ENCODE assay signal across 16 mouse cellular contexts in the genomic region with DNA sequence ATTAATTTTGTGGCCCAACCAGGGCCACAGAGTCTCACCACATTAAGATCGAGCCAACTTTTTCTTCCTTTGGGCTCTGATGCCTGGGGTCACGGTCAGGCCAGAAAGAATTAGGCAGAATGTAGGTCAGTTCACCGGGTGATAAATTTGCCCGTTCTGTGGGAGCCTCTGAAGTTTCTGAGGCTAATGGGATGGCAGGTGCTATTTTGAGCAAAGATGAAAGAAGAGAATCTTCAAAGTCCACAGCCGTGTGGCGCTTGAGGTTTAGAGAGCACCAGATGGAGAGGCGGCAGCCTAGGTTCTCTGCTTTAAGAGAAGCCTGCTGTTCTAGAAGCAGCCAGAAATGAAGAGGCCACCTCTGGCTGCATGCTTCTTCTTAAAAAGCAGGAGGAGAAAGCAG. TPM values are rescaled to one million over a fixed set of nuclear protein-coding genes. Genes with fewer than 3 reads are reported as not detected.
DNase-seq lines count a peak whose midpoint lies in the region; TF ChIP-seq lines count a peak whose summit lies in the region.
"Had no signal": no experiment of that assay in that cellular context is flagged by ENCODE, and none has a peak within 500 bp of the region (broad histone marks: within the 10 kb centered on the region; RNA-seq: fewer than 3 reads in every experiment).

No protein-coding gene starts in this region.

- no peaks in the 10 kb centered on the region for H3K27me3 ChIP-seq in heart, adult 2 months (ENCODE audit: control insufficient read depth, insufficient read depth, low read length)
- H3K27me3 ChIP-seq: hindbrain, embryonic 13.5 days; limb, embryonic 15.5 days; lung, embryonic 15.5 days had no signal

- H3K27ac ChIP-seq in heart, adult 2 months = no peak overlapping the region
- H3K27ac ChIP-seq: hindbrain, embryonic 13.5 days; limb, embryonic 15.5 days; lung, embryonic 15.5 days had no signal

- H3K79me2 ChIP-seq in heart, adult 2 months (replicated peaks; ENCODE audit: control insufficient read depth, insufficient read depth, low read length) = no peaks in the 10 kb centered on the region

- no peaks in the 10 kb centered on the region for H3K36me3 ChIP-seq in heart, adult 2 months (ENCODE audit: control insufficient read depth, insufficient read depth, low read length)
- H3K36me3 ChIP-seq: G1E; hindbrain, embryonic 13.5 days; limb, embryonic 15.5 days; lung, embryonic 15.5 days had no signal

- H3K4me1 ChIP-seq in heart, adult 2 months (ENCODE audit: control insufficient read depth, insufficient read depth, low read length) = peaks cover 2% of the 10 kb centered on the region
- H3K4me1 ChIP-seq: hindbrain, embryonic 13.5 days; lung, embryonic 15.5 days; megakaryocyte, embryonic 14.5 days had no signal

- no peak overlapping the region for H3K4me3 ChIP-seq in heart, adult 2 months
- H3K4me3 ChIP-seq: hindbrain, embryonic 13.5 days; limb, embryonic 15.5 days; lung, embryonic 15.5 days; megakaryocyte, embryonic 14.5 days; myocyte had no signal

- no peak for TF ChIP-seq EP300 in heart, adult 2 months (IDR thresholded peaks at IDR 0.05; ENCODE audit: insufficient read depth, low read depth, low read length)

- no peak for TF ChIP-seq POLR2A in heart, adult 2 months (IDR thresholded peaks at IDR 0.05; ENCODE audit: insufficient read depth, low read depth, low read length)

- peak; percentile 75 for DNase-seq in adrenal gland, adult 2 months
- DNase-seq in adrenal gland, postnatal 25 days = no peak
- peak; percentile 80 for DNase-seq in Muller cell, postnatal 12 days (ENCODE audit: inconsistent ontology term)
- peak; percentile 26 for DNase-seq in embryo, embryonic 9.5 days (ENCODE audit: extremely low spot score)
- peak; percentile 76 for DNase-seq in thymus, postnatal 0 days (ENCODE audit: low spot score)
- no peak for DNase-seq in heart, adult 2 months
- DNase-seq in kidney, postnatal 10 days = no peak
- DNase-seq in liver = no peak
- DNase-seq: cerebellum, adult 8-10 months; gastrocnemius, postnatal 36 days had no signal

- WGBS in heart, adult 2 months = 71% methylated on average over 7 of the region's 7 CpGs

- no peak overlapping the region for H3K9ac ChIP-seq in heart, adult 2 months (ENCODE audit: low read depth, low read length)
- H3K9ac ChIP-seq: hindbrain, embryonic 13.5 days; limb, embryonic 15.5 days; lung, embryonic 15.5 days had no signal

- intact Hi-C loops in heart, adult 2 months (cut with DNase I) = no loop called here

- no peak for TF ChIP-seq CTCF in heart, adult 2 months (IDR thresholded peaks at IDR 0.05)

RNA-seq across cellular contexts. Expression of a gene that starts 48.2 kb away (rescaled TPM):
- total RNA-seq in adrenal gland, adult 2 months (2021) = 1 to 10 TPM; 2.5 to 3.8 TPM
- 3.0 and 3.7 TPM in 2 replicates for polyA plus RNA-seq in adrenal gland, adult 2 months (2012; rRNA removed)
- 1.9 and 2.9 TPM in 2 replicates for total RNA-seq in adrenal gland, postnatal 25 days (2021)
- polyA plus RNA-seq in thymus, postnatal 0 days (2015; fragmentation: Nextera tagmentation; extraction: Ambion mirVana) = 122 and 138 TPM in 2 replicates
- total RNA-seq in heart, adult 2 months (2021) = 1 to 10 TPM; 2.4 to 2.8 TPM
- 3.2 and 4.3 TPM in 2 replicates for polyA plus RNA-seq in heart, adult 2 months (2012; rRNA removed)
- polyA plus RNA-seq: G1E, myocyte had no signal

Comparison
In these comparisons a context has a peak if more than half of its experiments do, and no peak if none do; other contexts are left out.
1. DNase-seq: peak in adrenal gland, adult 2 months (single experiment), Muller cell, postnatal 12 days (single experiment), embryo, embryonic 9.5 days (single experiment) and thymus, postnatal 0 days (single experiment); none in adrenal gland, postnatal 25 days (single experiment), heart, adult 2 months (0 of 2), kidney, postnatal 10 days (single experiment) and liver (single experiment).